Mouse (Mus musculus) stomach, postnatal 0 days (tissue): ENCODE data around the gene Gm21970. TPM values are rescaled to one million over a fixed set of nuclear protein-coding genes. Genes with fewer than 3 reads are reported as not detected.
A peak's percentile ranks its signal among the peaks of the same experiment; 100 is the strongest.

ENCODE experiments used
- ATAC-seq: fragments of 200-750 bp; cut with Nextera tagmentation; 2 replicates; pipeline ENCODE4 v1.8.0; 2017; ENCODE audit not compliant: low FRiP score, low TSS enrichment
- DNase-seq: peaks from one replicate; pipeline ENCODE4 v3.0.0-alpha.2; 2016; ENCODE audit warnings: low spot score
- H3K27ac ChIP-seq: fragments of 300-500 bp; sonication (generic); replicated peaks from 2 replicates; pipeline ENCODE4 v1.5.1; 2014; ENCODE audit warnings: mild to moderate bottlenecking, control low read depth
- H3K27me3 ChIP-seq: fragments of 300-500 bp; sonication (generic); 2 replicates; pipeline ENCODE4 v1.6.1; 2014; ENCODE audit warnings: low read length; ENCODE audit not compliant: control insufficient read depth, insufficient read depth
- H3K36me3 ChIP-seq: fragments of 300-500 bp; sonication (generic); 2 replicates; pipeline ENCODE4 v1.6.1; 2014; ENCODE audit warnings: low read length, mixed read lengths; ENCODE audit not compliant: control insufficient read depth, insufficient read depth
- H3K4me1 ChIP-seq: fragments of 300-500 bp; sonication (generic); replicated peaks from 2 replicates; pipeline ENCODE4 v1.6.1; 2014; ENCODE audit warnings: antibody characterized with exemption; ENCODE audit not compliant: control insufficient read depth, insufficient read depth
- H3K4me2 ChIP-seq: fragments of 300-500 bp; sonication (generic); replicated peaks from 2 replicates; pipeline ENCODE4 v1.6.1; 2014; ENCODE audit warnings: low read depth, mild to moderate bottlenecking, control low read depth, moderate library complexity
- H3K4me3 ChIP-seq: fragments of 300-500 bp; sonication (generic); 2 replicates; pipeline ENCODE4 v1.5.1; 2014; ENCODE audit warnings: low read depth, low read length, control low read depth
- H3K9ac ChIP-seq: fragments of 300-500 bp; sonication (generic); 2 replicates; pipeline ENCODE4 v1.6.1; 2014; ENCODE audit warnings: mild to moderate bottlenecking, low read length, control low read depth, mixed read lengths
- H3K9me3 ChIP-seq: fragments of 300-500 bp; sonication (generic); 2 replicates; pipeline ENCODE4 v1.6.1; 2016; ENCODE audit warnings: low read length; ENCODE audit not compliant: control insufficient read depth
- CTCF ChIP-seq: IDR thresholded peaks from 2 replicates; pipeline ENCODE4 v1.5.1; 2016; ENCODE audit warnings: antibody characterized with exemption, low read depth, mild to moderate bottlenecking, moderate library complexity
- EP300 ChIP-seq: optimal IDR thresholded peaks from 2 replicates; pipeline ENCODE3; 2016; ENCODE audit warnings: antibody characterized with exemption
- WGBS: fragments of 180-500 bp; shearing (Covaris S2); extraction: QIAGEN DNeasy Blood & Tissue Kit; methylation state at CpG from one replicate; pipeline ENCODE4 v1.1.7; 2014; 5-methylcytosine and 5-hydroxymethylcytosine counted together
- polyA plus RNA-seq: library from polyadenylated mRNA; unstranded; fragments of >200 nt; fragmentation: Nextera tagmentation; extraction: Ambion mirVana; gene quantifications from 2 replicates; pipeline ENCODE4 v1.2.1, GENCODE M21; 2015

Gene Gm21970
- polyA plus RNA-seq, 1 experiment from 2014 or later: not detected

GRCm38 (mm10) chr16:91381606-91382005 lies 9.9 kb upstream of the Gm21970 start:
- ATAC-seq: no peak
- TF ChIP-seq EP300 (no peak), CTCF (no peak)
- WGBS: 72% methylated on average over 4 of the region's 4 CpGs
- H3K4me2 ChIP-seq: no peak overlapping the region
- no peaks in the 10 kb centered on the region for H3K36me3 ChIP-seq
- no peaks in the 10 kb centered on the region for H3K4me1 ChIP-seq
- H3K9ac ChIP-seq: no peak overlapping the region
- no peaks in the 10 kb centered on the region for H3K9me3 ChIP-seq
- no peaks in the 10 kb centered on the region for H3K27me3 ChIP-seq
- no peak overlapping the region for H3K27ac ChIP-seq
- H3K4me3 ChIP-seq: no peak overlapping the region
- DNase-seq: no peak

- no peak overlapping the region for H3K4me2 ChIP-seq
- no peak overlapping the region for H3K27ac ChIP-seq
- H3K4me1 ChIP-seq: no peaks in the 10 kb centered on the region
- TF ChIP-seq CTCF (no peak), EP300 (no peak)
- H3K9ac ChIP-seq: no peak overlapping the region
- H3K36me3 ChIP-seq: no peaks in the 10 kb centered on the region
- DNase-seq (no peak), ATAC-seq (no peak)
- H3K9me3 ChIP-seq: no peaks in the 10 kb centered on the region
- 85% methylated on average over 9 of the region's 9 CpGs for WGBS
- no peak overlapping the region for H3K4me3 ChIP-seq
- H3K27me3 ChIP-seq: no peaks in the 10 kb centered on the region
These were observed 9.2 kb upstream of the Gm21970 start for GRCm38 (mm10) chr16:91382261-91382790.

- peaks cover 7% of the 10 kb centered on the region; the same call in 1 of the 2 replicates for H3K36me3 ChIP-seq
- H3K4me2 ChIP-seq: no peak overlapping the region
- TF ChIP-seq CTCF (no peak), EP300 (no peak)
- no peaks in the 10 kb centered on the region for H3K27me3 ChIP-seq
- H3K4me1 ChIP-seq: no peaks in the 10 kb centered on the region
- no peak overlapping the region for H3K27ac ChIP-seq
- DNase-seq: no peak
- ATAC-seq: no peak
- H3K9ac ChIP-seq: no peak overlapping the region
- no peak overlapping the region for H3K4me3 ChIP-seq
- no peaks in the 10 kb centered on the region for H3K9me3 ChIP-seq
- 70% methylated on average over 4 of the region's 4 CpGs for whole genome bisulfite sequencing
These were observed 7.3 kb upstream of the Gm21970 start for GRCm38 (mm10) chr16:91384221-91384620.

GRCm38 (mm10) chr16:91385621-91386020 lies 5.9 kb upstream of the Gm21970 start:
- no peak overlapping the region for H3K9ac ChIP-seq
- H3K4me2 ChIP-seq: no peak overlapping the region
- H3K27ac ChIP-seq: no peak overlapping the region
- peak; percentile 74 for ATAC-seq
- no peaks in the 10 kb centered on the region for H3K9me3 ChIP-seq
- H3K4me1 ChIP-seq: no peaks in the 10 kb centered on the region
- peaks cover 7% of the 10 kb centered on the region; the same call in 1 of the 2 replicates for H3K36me3 ChIP-seq
- WGBS: 47% methylated on average over 10 of the region's 10 CpGs
- no peaks in the 10 kb centered on the region for H3K27me3 ChIP-seq
- DNase-seq: no peak
- TF ChIP-seq EP300 (no peak), CTCF (no peak)
- no peak overlapping the region for H3K4me3 ChIP-seq

GRCm38 (mm10) chr16:91386419-91387120 lies 5.0 kb upstream of the Gm21970 start:
- DNase-seq (no peak), ATAC-seq (no peak)
- TF ChIP-seq EP300 (no peak), CTCF (no peak)
- 86% methylated on average over 10 of the region's 10 CpGs for WGBS
- Histone ChIP-seq H3K4me2 (no peak overlapping the region), H3K4me3 (no peak overlapping the region), H3K36me3 (peaks cover 7% of the 10 kb centered on the region; the same call in 1 of the 2 replicates), H3K27me3 (no peaks in the 10 kb centered on the region), H3K4me1 (no peaks in the 10 kb centered on the region), H3K9me3 (no peaks in the 10 kb centered on the region), H3K27ac (no peak overlapping the region), H3K9ac (no peak overlapping the region)

GRCm38 (mm10) chr16:91387121-91387486 lies 4.4 kb upstream of the Gm21970 start:
- no peak overlapping the region for H3K4me3 ChIP-seq
- DNase-seq (no peak), ATAC-seq (no peak)
- H3K36me3 ChIP-seq: peaks cover 7% of the 10 kb centered on the region; the same call in 1 of the 2 replicates
- H3K9ac ChIP-seq: no peak overlapping the region
- TF ChIP-seq EP300 (no peak), CTCF (no peak)
- no peaks in the 10 kb centered on the region for H3K4me1 ChIP-seq
- WGBS: 83% methylated on average over 3 of the region's 3 CpGs
- no peaks in the 10 kb centered on the region for H3K27me3 ChIP-seq
- no peak overlapping the region for H3K27ac ChIP-seq
- no peaks in the 10 kb centered on the region for H3K9me3 ChIP-seq
- no peak overlapping the region for H3K4me2 ChIP-seq
